Mouse (Mus musculus): ENCODE measurements around the gene Ifngr1.

Gene Ifngr1

GRCm38 (mm10) chr10:19645119-19645518 is 53.4 kb downstream of the Ifngr1 start:
- DNase-seq (ENCODE audit: low spot score), result no peak

DNA sequence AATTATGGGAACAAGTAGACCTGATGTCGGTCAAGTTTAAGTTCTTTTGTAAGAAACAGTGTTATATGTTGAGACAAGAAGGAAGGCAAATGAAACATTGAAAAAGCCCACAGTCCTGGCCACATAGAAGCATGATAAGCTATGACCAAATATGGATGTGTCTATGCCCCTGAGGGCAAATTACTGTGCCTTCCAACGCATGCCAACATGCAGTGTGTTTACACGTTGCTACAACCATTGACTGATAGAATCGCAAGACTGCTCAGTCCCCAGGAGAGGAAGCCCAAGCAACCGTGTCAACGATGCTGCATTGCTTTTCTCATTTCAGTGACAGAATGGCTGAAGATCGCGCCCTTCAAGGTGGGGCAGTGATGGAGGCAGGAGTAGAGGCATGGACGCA is 65.7 kb downstream of the Ifngr1 start:
- DNase-seq (ENCODE audit: low spot score), result no peak

All from MN1 (cell line).